Mouse (Mus musculus) v-Abl transformed pro-B cells (cell line): Measurements from ENCODE around the gene Zfp385a.

Experiments used
- in situ Hi-C, 2 experiments: fragments of 400-800 bp; cut with MboI; formaldehyde crosslinking; loops; one replicate each; pipeline ENCODE4 v1.15.1; 2025; ENCODE audit not compliant: unreplicated experiment in 2 of 2

Gene Zfp385a

DNA sequence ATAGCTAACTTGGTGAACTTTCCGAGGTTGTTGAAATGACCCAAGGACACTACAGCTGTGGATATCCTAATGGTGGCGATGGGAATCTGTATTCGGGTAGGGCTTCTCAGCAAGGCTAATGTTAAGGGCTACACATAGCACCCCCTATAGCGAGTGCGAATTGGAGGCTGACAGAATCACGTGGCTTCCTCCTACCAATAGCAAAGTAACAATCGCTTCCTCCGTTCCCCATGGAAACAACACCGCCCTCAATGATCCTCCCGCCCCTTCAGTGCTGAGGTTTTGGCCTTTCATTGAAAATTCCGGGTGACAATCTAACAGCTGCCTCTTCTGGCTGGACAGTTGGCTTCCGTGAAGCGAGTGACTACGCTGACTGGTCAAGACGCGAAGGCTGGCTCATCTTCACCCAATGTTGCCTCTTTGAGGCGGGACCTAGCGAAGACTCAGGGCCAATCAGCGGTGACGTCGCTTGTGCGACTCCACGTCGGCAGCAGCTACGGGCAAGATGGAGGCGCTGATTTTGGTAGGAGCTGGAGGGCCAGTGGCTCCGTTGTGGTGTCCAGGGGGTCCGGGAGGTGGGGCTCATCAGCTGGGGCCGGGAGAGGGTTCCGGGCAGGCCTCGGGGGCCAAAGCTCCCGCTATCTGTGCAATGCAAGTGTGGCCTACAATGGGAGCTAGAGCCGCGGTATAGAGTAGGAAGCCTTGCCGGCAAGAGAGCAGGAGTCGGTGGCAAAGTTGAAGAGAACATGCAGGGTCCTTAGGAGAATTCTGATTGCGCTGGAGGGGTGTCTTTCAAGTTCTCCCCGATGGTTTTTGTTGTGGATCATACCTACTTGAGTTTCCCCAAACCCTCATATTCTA lies 67.2 kb downstream of the Zfp385a start, which contains the start of gene Copz1:
Gene Copz1 (plus strand): TSS at position 296 of the 861 bp plus-strand sequence.
- in situ Hi-C loops: no loop called here

DNA sequence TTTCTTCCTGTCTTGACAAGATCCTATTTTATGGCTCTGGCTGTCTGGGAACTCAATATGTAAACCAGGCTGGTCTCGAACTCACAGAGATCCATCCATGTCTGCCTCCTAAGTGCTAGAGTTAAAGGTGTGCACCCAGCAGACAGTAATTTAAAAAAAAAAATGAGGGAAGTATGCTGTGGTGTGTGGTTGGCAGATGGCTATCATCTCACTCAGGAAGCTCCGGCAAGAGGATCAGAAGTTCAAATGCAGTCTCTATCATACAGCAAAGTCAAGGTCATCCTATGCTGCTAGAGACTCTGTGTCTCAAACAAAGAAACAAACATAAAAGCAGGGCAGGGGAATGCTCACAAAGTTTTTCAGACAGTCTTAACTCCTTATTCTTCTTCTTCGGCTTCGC lies 71.0 kb downstream of the Zfp385a start:
- in situ Hi-C loops: no loop called here

DNA sequence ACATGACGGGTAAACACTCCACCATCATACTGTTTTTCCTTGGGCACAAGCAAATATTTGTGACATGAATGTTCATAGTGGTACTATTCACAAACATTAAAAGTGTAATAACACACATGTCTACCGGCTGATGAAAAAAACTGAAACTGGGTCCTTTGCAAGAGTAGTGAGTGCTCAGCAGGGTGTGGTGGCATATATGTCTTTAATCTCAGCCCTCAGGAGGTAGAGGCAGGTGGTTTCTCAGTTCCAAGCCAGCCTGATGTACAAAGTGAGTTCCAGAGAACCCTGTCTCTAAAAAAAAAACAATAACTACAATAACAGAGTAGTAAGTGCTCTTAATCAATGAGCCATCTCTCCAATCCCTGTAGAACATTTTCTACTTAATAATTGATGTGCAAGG lies 75.1 kb downstream of the Zfp385a start:
- in situ Hi-C loops: no loop called here
